Mouse (Mus musculus) lung, embryonic 16.5 days (tissue): ENCODE data around the gene Ucp3. TPM values are rescaled to one million over a fixed set of nuclear protein-coding genes. Genes with fewer than 3 reads are reported as not detected.
"Not testable (repeated sequence)": the region's sequence is repeated elsewhere in the genome, so short reads cannot be mapped to it uniquely, and the experiment has no call there.

Experiments
- ATAC-seq: fragments of 200-750 bp; cut with Nextera tagmentation; 2 replicates; pipeline ENCODE4 v1.8.0; 2017; ENCODE audit warnings: low read depth, mild to moderate bottlenecking, moderate library complexity
- H3K27ac ChIP-seq: fragments of 300-500 bp; sonication (generic); 2 replicates; pipeline ENCODE4 v1.5.1; 2014; ENCODE audit warnings: mild to moderate bottlenecking, control low read depth, low read length
- H3K27me3 ChIP-seq: fragments of 300-500 bp; sonication (generic); 2 replicates; pipeline ENCODE4 v1.6.1; 2014; ENCODE audit warnings: low read depth, low read length, mixed read lengths; ENCODE audit not compliant: control insufficient read depth, insufficient read depth
- H3K36me3 ChIP-seq: fragments of 300-500 bp; sonication (generic); 2 replicates; pipeline ENCODE4 v1.6.1; 2014; ENCODE audit warnings: low read length; ENCODE audit not compliant: control insufficient read depth, insufficient read depth
- H3K4me1 ChIP-seq: fragments of 300-500 bp; sonication (generic); replicated peaks from 2 replicates; pipeline ENCODE4 v1.6.1; 2014; ENCODE audit warnings: low read length, mixed read lengths; ENCODE audit not compliant: control insufficient read depth, insufficient read depth
- H3K4me2 ChIP-seq: fragments of 300-500 bp; sonication (generic); 2 replicates; pipeline ENCODE4 v1.6.1; 2014; ENCODE audit warnings: low read depth, low read length, control low read depth
- H3K4me3 ChIP-seq: fragments of 300-500 bp; sonication (generic); 2 replicates; pipeline ENCODE4 v1.5.1; 2014; ENCODE audit warnings: mild to moderate bottlenecking, low read length, control low read depth
- H3K9ac ChIP-seq: fragments of 300-500 bp; sonication (generic); 2 replicates; pipeline ENCODE4 v1.6.1; 2014; ENCODE audit warnings: low read length, control low read depth
- H3K9me3 ChIP-seq: fragments of 300-500 bp; sonication (generic); 2 replicates; pipeline ENCODE4 v1.6.1; 2016; ENCODE audit warnings: low read length; ENCODE audit not compliant: control insufficient read depth
- WGBS: fragments of 180-500 bp; shearing (Covaris S2); extraction: QIAGEN DNeasy Blood & Tissue Kit; methylation state at CpG from one replicate; pipeline ENCODE4 v1.1.7; 2014; 5-methylcytosine and 5-hydroxymethylcytosine counted together
- polyA plus RNA-seq: library from polyadenylated mRNA; unstranded; fragments of >200 nt; fragmentation: Nextera tagmentation; extraction: Ambion mirVana; gene quantifications from 2 replicates; pipeline ENCODE4 v1.2.1, GENCODE M21; 2015

Ucp3 gene
- polyA plus RNA-seq, 1 experiment from 2014 or later: 0.09 TPM

- H3K36me3 ChIP-seq, ATAC-seq, H3K4me1 ChIP-seq, H3K4me3 ChIP-seq, H3K27ac ChIP-seq, H3K9ac ChIP-seq, H3K4me2 ChIP-seq, H3K9me3 ChIP-seq, H3K27me3 ChIP-seq: not testable (repeated sequence)
- WGBS: 72% methylated on average over 2 of the region's 2 CpGs
These were observed 9.3 kb downstream of the Ucp3 start for GRCm38 (mm10) chr7:100482046-100482445.

- H3K9ac ChIP-seq: no peak overlapping the region
- H3K9me3 ChIP-seq: no peaks in the 10 kb centered on the region
- no peak overlapping the region for H3K4me2 ChIP-seq
- WGBS: 85% methylated on average over 5 of the region's 5 CpGs
- H3K4me1 ChIP-seq: peaks cover 8% of the 10 kb centered on the region
- no peaks in the 10 kb centered on the region for H3K36me3 ChIP-seq
- ATAC-seq: no peak
- H3K4me3 ChIP-seq: no peak overlapping the region
- no peak overlapping the region for H3K27ac ChIP-seq
- H3K27me3 ChIP-seq: no peaks in the 10 kb centered on the region
These were observed 11.7 kb downstream of the Ucp3 start for GRCm38 (mm10) chr7:100484493-100484892.

- Histone ChIP-seq H3K4me3 (no peak overlapping the region), H3K9me3 (no peaks in the 10 kb centered on the region), H3K27ac (no peak overlapping the region), H3K4me1 (peaks cover 9% of the 10 kb centered on the region), H3K4me2 (no peak overlapping the region), H3K27me3 (no peaks in the 10 kb centered on the region), H3K36me3 (no peaks in the 10 kb centered on the region), H3K9ac (no peak overlapping the region)
- WGBS: 76% methylated on average over 2 of the region's 2 CpGs
- ATAC-seq: no peak
These were observed 14.5 kb downstream of the Ucp3 start for GRCm38 (mm10) chr7:100487301-100487700.

GRCm38 (mm10) chr7:100488474-100489048 is 15.8 kb downstream of the Ucp3 start:
- Histone ChIP-seq H3K4me1 (peaks cover 16% of the 10 kb centered on the region), H3K9ac (no peak overlapping the region), H3K27ac (peak overlapping the region; percentile 30; the same call in 1 of the 2 replicates), H3K4me2 (no peak overlapping the region), H3K4me3 (no peak overlapping the region), H3K27me3 (no peaks in the 10 kb centered on the region), H3K36me3 (no peaks in the 10 kb centered on the region), H3K9me3 (no peaks in the 10 kb centered on the region)
- ATAC-seq: no peak
- WGBS: 27% methylated on average over 10 of the region's 10 CpGs

GRCm38 (mm10) chr7:100492391-100493116 is 19.8 kb downstream of the Ucp3 start:
- H3K36me3 ChIP-seq: 0 out of 2 replicates have a peak, but pooled peaks cover 3% of the 10 kb centered on the region
- peak overlapping the region; percentile 69 for H3K9ac ChIP-seq
- H3K4me2 ChIP-seq: peak overlapping the region; percentile 89
- peak; percentile 75 for ATAC-seq
- no peaks in the 10 kb centered on the region for H3K27me3 ChIP-seq
- no peaks in the 10 kb centered on the region for H3K9me3 ChIP-seq
- peaks cover 30% of the 10 kb centered on the region for H3K4me1 ChIP-seq
- H3K4me3 ChIP-seq: peak overlapping the region; percentile 61
- peak overlapping the region; percentile 90 for H3K27ac ChIP-seq
- WGBS: 4% methylated on average over 35 of the region's 36 CpGs

GRCm38 (mm10) chr7:100493117-100493483 is 20.3 kb downstream of the Ucp3 start, which contains the start of gene Ucp2:
Ucp2 (plus strand) TSS chr7:100493337.
- peak; percentile 82 for ATAC-seq
- peaks cover 6% of the 10 kb centered on the region; the same call in 1 of the 2 replicates for H3K36me3 ChIP-seq
- peak within 1 kb of the TSS; percentile 69 for H3K9ac ChIP-seq
- peak within 1 kb of the TSS; percentile 89 for H3K4me2 ChIP-seq
- H3K4me1 ChIP-seq: peaks cover 30% of the 10 kb centered on the region
- H3K27ac ChIP-seq: peak within 1 kb of the TSS; percentile 90
- H3K9me3 ChIP-seq: no peaks in the 10 kb centered on the region
- H3K4me3 ChIP-seq: peak within 1 kb of the TSS; percentile 61
- WGBS: under 1% methylated on average over 27 of the region's 27 CpGs
- H3K27me3 ChIP-seq: no peaks in the 10 kb centered on the region

- H3K4me3 ChIP-seq: peak overlapping the region; percentile 61
- peak overlapping the region; percentile 90 for H3K27ac ChIP-seq
- H3K9ac ChIP-seq: peak overlapping the region; percentile 65
- peaks cover 10% of the 10 kb centered on the region; the same call in 1 of the 2 replicates for H3K36me3 ChIP-seq
- no peaks in the 10 kb centered on the region for H3K27me3 ChIP-seq
- peak overlapping the region; percentile 89 for H3K4me2 ChIP-seq
- no peaks in the 10 kb centered on the region for H3K9me3 ChIP-seq
- ATAC-seq: peak; percentile 30
- H3K4me1 ChIP-seq: peaks cover 23% of the 10 kb centered on the region
- 21% methylated on average over 19 of the region's 19 CpGs for WGBS
These were observed 21.0 kb downstream of the Ucp3 start for GRCm38 (mm10) chr7:100493484-100494414.

GRCm38 (mm10) chr7:100494415-100494831 is 21.6 kb downstream of the Ucp3 start:
- Histone ChIP-seq H3K36me3 (peaks cover 10% of the 10 kb centered on the region; the same call in 1 of the 2 replicates), H3K4me1 (peaks cover 22% of the 10 kb centered on the region), H3K9ac (peak overlapping the region; percentile 65), H3K27me3 (no peaks in the 10 kb centered on the region), H3K27ac (peak overlapping the region; percentile 90), H3K4me2 (peak overlapping the region; percentile 89), H3K4me3 (peak overlapping the region; percentile 61), H3K9me3 (no peaks in the 10 kb centered on the region)
- WGBS: 86% methylated on average over 7 of the region's 7 CpGs
- ATAC-seq: no peak
